Mouse (Mus musculus) heart, adult 2 months (tissue): Measurements from ENCODE around the gene Ccdc188. TPM values are rescaled to one million over a fixed set of nuclear protein-coding genes. Genes with fewer than 3 reads are reported as not detected.

Experiments used
- DNase-seq, 2 experiments: peaks; one replicate each; pipeline ENCODE4 v3.0.0; 2021
- H3K27ac ChIP-seq: fragments of 200-600 bp; 2 replicates; pipeline ENCODE4 v1.8.1; 2022
- H3K27me3 ChIP-seq: fragments of 200-500 bp; 2 replicates; pipeline ENCODE4 v1.6.1; 2012; ENCODE audit warnings: mild to moderate bottlenecking, low read length, inconsistent platforms, mixed read lengths; ENCODE audit not compliant: control insufficient read depth, insufficient read depth
- H3K36me3 ChIP-seq: fragments of 200-500 bp; 2 replicates; pipeline ENCODE4 v1.6.1; 2012; ENCODE audit warnings: low read length, inconsistent platforms; ENCODE audit not compliant: control insufficient read depth, insufficient read depth
- H3K4me1 ChIP-seq: fragments of 200-500 bp; 2 replicates; pipeline ENCODE4 v1.6.1; 2011; ENCODE audit warnings: low read length; ENCODE audit not compliant: control insufficient read depth, insufficient read depth
- H3K4me3 ChIP-seq: fragments of 200-600 bp; 2 replicates; pipeline ENCODE4 v1.8.1; 2022
- H3K79me2 ChIP-seq: fragments of 200-500 bp; replicated peaks from 2 replicates; pipeline ENCODE4 v1.6.1; 2012; ENCODE audit warnings: mild to moderate bottlenecking, inconsistent platforms, low read length, moderate library complexity, mixed read lengths; ENCODE audit not compliant: control insufficient read depth, insufficient read depth
- H3K9ac ChIP-seq: fragments of 200-500 bp; 2 replicates; pipeline ENCODE4 v1.6.1; 2012; ENCODE audit warnings: low read depth, mild to moderate bottlenecking, control low read depth, inconsistent platforms, low read length, mixed read lengths
- CTCF ChIP-seq: fragments of 200-600 bp; IDR thresholded peaks from 2 replicates; pipeline ENCODE4 v1.8.1; 2022; ENCODE audit warnings: antibody characterized with exemption, mild to moderate bottlenecking, moderate library complexity
- EP300 ChIP-seq: fragments of 200-500 bp; IDR thresholded peaks from 2 replicates; pipeline ENCODE4 v1.6.1; 2011; ENCODE audit warnings: low read depth, low read length, control low read depth; ENCODE audit not compliant: insufficient read depth
- POLR2A ChIP-seq: fragments of 200-500 bp; IDR thresholded peaks from 2 replicates; pipeline ENCODE4 v1.6.1; 2011; ENCODE audit warnings: mild to moderate bottlenecking, low read depth, low read length, control low read depth; ENCODE audit not compliant: insufficient read depth
- WGBS: fragments of 180-500 bp; shearing (Covaris S2); methylation state at CpG from one replicate; pipeline ENCODE4 v1.1.7; 2018; 5-methylcytosine and 5-hydroxymethylcytosine counted together
- intact Hi-C: fragments of 180-260 bp; cut with DNase I; formaldehyde crosslinking; loops from one replicate; pipeline ENCODE4 v1.15.1; 2025
- polyA plus RNA-seq: library from polyadenylated mRNA; depleted of rRNA; stranded (reverse); fragments of >200 nt; gene quantifications from 2 replicates; pipeline ENCODE4 v1.2.3, GENCODE M21; 2012
- total RNA-seq, 2 experiments: library from RNA; stranded (reverse); gene quantifications; 2 replicates each; pipeline ENCODE4 v1.2.3; 2021

Ccdc188 gene
- total and polyA plus RNA-seq, 3 experiments: not detected

DNA sequence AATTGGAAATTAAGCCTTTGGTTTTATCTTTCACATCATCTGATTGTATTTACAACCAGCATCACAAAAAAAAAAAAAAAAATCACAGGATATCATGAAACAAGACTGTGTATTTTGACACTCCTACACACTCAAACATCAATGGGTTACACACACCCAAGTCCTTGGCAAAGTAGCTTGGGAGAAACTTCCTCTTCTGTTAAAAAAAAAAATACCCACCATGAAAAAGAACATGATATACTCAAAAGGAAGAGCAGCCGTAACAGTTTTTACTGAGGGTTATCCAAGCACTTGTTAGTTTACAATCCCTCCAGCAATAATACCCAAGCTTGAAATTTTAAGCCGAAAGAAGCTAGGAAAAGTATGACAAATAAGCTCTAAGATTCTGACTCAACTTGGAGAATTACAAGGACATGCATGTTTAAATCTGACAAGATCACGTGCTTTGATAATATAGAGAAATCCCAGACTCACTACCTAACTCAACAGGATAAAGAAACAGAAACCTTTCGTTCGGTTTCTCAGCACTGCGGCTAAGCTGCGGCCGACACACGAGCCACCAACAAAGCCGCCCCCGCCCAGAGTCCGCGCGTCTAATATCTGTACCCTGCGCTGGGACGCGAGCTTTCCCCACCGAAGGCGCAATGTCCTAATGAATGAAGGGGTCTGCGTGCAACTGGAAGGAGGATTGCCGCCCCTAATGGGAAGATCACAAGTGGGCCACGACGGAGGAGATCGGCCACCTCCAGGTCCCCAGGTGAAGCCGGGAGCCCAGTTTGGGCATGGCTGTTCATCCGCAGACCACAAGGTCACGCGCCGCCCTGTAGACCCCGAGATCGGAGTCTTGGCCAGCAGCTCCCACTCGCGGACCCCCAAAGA lies 30.1 kb downstream of the Ccdc188 start:
- WGBS: under 1% methylated on average over 33 of the region's 33 CpGs
- H3K79me2 ChIP-seq: peaks cover 5% of the 10 kb centered on the region
- intact Hi-C loops: loop anchor here (2.0 to 10.0 kb wide), 3 partner anchors 13 to 567 kb away; partner anchors contain the start of genes Cdc45, Dgcr8, Ufd1 and Zdhhc8
- H3K9ac ChIP-seq: peak overlapping the region; percentile 85
- peaks cover 5% of the 10 kb centered on the region; the same call in 1 of the 2 replicates for H3K36me3 ChIP-seq
- TF ChIP-seq EP300 (no peak), CTCF (no peak), POLR2A (no peak)
- peak overlapping the region; percentile 76 for H3K27ac ChIP-seq
- peak overlapping the region; percentile 99 for H3K4me3 ChIP-seq
- H3K27me3 ChIP-seq: no peaks in the 10 kb centered on the region
- DNase-seq: no peak
- peaks cover 5% of the 10 kb centered on the region for H3K4me1 ChIP-seq

- peak; percentile 92 for TF ChIP-seq POLR2A
- TF ChIP-seq CTCF: peak; percentile 25; the same call in 1 of the 2 replicates
- 0 out of 2 replicates have a peak, but pooled peaks have one; percentile 44 for TF ChIP-seq EP300
- Histone ChIP-seq H3K36me3 (peaks cover 5% of the 10 kb centered on the region; the same call in 1 of the 2 replicates), H3K9ac (peak within 1 kb of the TSS; percentile 85), H3K27me3 (no peaks in the 10 kb centered on the region), H3K4me1 (peaks cover 5% of the 10 kb centered on the region), H3K4me3 (peak within 1 kb of the TSS; percentile 99), H3K27ac (peak within 1 kb of the TSS; percentile 76), H3K79me2 (peaks cover 5% of the 10 kb centered on the region)
- peak; percentile 99 for DNase-seq
- intact Hi-C loops: loop anchor here (2.0 to 10.0 kb wide), 3 partner anchors 14 to 566 kb away; partner anchors contain the start of genes Cdc45, Dgcr8, Ufd1 and Zdhhc8
- WGBS: under 1% methylated on average over 100 of the region's 102 CpGs
These were observed 31.0 kb downstream of the Ccdc188 start, which contains the start of the genes Trmt2a and Ranbp1 for GRCm38 (mm10) chr16:18248433-18249363. Gene Trmt2a (plus strand): TSS chr16:18248679. Gene Ranbp1 (minus strand): TSS chr16:18248732.

DNA sequence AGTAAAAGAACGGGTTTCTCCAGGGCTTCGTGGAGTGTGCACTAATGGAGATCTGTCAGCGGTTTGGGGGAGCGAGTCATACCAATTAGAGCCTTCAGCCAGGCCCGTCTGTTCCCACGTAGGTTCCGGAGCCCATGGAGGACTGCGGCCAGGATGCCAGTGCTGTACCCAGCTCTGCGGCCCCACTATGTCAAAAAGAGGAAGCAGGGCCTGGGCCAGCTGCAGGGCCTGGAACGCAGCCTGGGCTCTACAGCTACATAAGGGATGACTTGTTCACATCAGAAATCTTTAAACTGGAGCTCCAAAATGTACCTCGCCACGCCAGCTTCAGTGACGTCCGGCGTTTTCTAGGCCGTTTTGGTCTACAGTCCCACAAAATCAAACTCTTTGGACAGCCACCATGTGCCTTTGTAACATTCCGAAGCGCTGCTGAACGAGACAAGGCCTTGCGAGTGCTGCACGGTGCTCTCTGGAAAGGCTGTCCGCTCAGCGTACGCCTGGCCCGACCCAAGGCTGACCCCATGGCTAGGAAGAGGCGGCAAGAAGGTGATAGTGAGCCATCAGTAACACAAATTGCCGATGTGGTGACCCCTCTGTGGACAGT lies 31.8 kb downstream of the Ccdc188 start:
- H3K9ac ChIP-seq: peak overlapping the region; percentile 78
- H3K4me3 ChIP-seq: peak overlapping the region; percentile 99
- intact Hi-C loops: loop anchor here (2.0 to 10.0 kb wide), 3 partner anchors 15 to 565 kb away; partner anchors contain the start of genes Cdc45, Dgcr8, Ufd1 and Zdhhc8
- peak; percentile 59 to 72 for DNase-seq
- TF ChIP-seq POLR2A: no peak
- no peak for TF ChIP-seq EP300
- TF ChIP-seq CTCF: no peak
- peaks cover 5% of the 10 kb centered on the region for H3K4me1 ChIP-seq
- no peaks in the 10 kb centered on the region for H3K27me3 ChIP-seq
- 3% methylated on average over 27 of the region's 27 CpGs for WGBS
- peaks cover 5% of the 10 kb centered on the region; the same call in 1 of the 2 replicates for H3K36me3 ChIP-seq
- H3K79me2 ChIP-seq: peaks cover 5% of the 10 kb centered on the region
- peak overlapping the region; percentile 76 for H3K27ac ChIP-seq

DNA sequence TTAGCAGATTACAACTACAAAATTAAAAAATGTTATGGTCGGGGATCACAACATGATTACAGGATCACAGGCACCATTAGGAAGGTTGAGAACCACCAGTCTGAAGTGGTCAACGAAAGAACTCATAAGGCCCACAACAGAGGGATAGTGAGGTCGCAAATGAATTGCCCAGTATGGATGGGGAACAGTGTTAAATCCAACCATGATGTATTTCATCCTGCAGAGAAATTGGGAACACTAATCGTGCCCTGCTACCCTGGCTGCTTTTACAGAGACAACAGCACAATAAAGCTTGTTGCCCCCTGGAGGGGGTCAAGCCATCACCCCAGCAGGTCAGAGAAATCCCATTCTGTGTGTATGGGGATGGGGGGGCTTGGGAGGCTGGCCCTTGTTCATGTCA lies 32.6 kb downstream of the Ccdc188 start:
- H3K4me1 ChIP-seq: peaks cover 5% of the 10 kb centered on the region
- H3K36me3 ChIP-seq: peaks cover 5% of the 10 kb centered on the region; the same call in 1 of the 2 replicates
- no peak for DNase-seq
- intact Hi-C loops: no loop called here
- H3K27me3 ChIP-seq: no peaks in the 10 kb centered on the region
- 57% methylated on average over 4 of the region's 4 CpGs for WGBS
- H3K79me2 ChIP-seq: peaks cover 5% of the 10 kb centered on the region
- TF ChIP-seq CTCF (no peak), EP300 (no peak), POLR2A (no peak)
- no peak overlapping the region for H3K4me3 ChIP-seq
- no peak overlapping the region for H3K27ac ChIP-seq
- no peak overlapping the region for H3K9ac ChIP-seq
